Mouse (Mus musculus): Measurements from ENCODE around the gene Aqp8.
A peak's percentile ranks its signal among the peaks of the same experiment; 100 is the strongest.

Aqp8 gene

DNA sequence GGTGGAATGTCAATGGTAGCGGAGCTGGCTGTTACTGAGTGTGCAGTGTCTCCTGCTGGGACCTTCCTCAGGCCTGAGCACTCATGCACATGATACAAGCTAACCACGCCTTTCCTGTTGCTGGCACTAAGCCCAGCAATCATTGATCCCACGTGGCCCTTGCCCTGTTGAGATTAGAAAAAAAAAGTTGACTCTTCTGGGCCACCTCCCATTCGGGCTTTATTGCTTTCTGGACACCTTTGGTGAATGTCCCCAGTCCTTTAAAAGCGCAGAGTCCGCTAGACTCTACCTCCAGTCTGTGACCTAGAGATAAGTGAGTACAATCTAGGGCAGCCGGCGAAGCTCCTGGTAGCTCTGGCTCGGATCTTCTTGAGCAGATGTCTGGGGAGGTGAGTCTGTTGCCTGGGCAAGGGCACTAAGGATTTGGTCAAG lies at the start of gene Aqp8:
Gene Aqp8 (plus strand): TSS at position 222 of the 432 bp plus-strand sequence.
- DNase-seq = peak; percentile 27 to 45

DNA sequence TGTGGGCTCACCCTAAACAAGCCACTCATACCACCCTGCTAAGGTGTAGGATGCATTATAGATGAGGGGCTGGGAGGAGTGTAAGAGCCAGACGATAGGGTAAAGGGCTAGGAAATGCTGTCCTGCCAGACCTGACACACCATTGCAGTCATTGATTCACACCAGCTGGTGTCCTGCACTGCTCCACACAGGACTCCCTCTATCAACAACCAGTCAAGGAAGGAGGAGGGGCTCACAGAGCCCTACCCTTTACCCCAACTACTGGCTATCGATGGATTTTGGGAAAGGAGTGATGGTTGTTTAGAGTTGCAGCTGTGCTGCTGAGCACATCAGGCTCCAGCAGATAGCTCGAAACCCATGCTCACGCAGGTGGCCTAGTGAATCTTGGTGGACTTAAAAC lies 45.3 kb upstream of the Aqp8 start:
- no peak for DNase-seq

DNA sequence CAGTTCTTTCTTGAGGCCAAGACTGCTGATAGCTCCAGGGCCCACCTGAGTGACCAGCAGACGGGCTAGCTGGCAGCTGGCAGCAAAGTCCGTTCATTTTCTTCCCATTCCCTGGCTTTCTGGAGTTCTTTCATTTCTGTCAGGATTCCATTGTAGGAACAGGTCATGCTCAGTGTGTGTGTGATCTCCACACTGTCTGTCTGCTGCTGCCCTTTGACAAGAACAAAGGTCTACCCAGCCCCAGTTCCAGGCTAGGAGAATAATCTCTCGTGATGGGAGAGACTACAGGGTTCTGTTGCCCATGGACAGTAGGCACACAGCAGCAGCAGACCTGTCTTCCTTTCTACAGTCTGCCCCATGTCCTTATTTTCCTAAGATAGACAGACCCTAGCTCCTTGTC lies 44.4 kb upstream of the Aqp8 start:
- DNase-seq = no peak

DNA sequence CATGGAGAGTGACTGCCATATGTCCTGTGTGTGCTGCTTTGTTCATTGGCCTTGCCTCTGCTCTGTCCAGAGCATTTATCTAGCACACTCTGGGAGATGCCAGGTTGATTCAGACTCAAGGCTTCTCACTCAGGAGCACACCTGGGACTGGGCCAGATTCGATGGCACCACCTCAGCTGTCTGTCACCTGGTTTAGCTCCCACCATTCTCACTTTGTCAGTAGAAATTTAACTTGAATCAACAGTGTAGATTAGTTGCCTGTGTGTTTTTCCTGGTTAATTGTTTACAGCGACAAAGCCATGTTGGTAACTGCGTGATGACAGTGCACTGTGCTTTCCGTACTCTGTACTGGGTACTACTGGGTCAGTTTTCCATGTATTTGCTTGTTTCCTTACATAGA lies 42.1 kb upstream of the Aqp8 start:
- no peak for DNase-seq

DNA sequence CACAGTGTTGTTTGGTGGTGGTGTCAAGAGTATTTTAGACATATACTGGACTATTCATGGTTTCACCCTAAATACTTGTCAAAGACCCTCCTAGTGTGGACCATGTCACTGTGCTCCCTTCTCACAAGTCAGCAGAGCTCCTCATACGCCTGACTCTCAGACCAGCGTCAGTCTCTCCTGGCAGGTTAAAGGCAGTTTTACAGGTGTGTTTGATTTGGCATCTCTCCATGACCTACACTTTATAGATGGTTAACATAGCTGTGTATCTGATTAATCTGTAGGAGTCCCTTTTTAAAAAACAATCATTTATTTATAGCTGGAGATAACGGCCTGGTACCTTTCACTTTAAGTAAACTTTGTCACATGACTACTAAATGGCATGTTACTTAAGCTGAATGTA lies 40.1 kb upstream of the Aqp8 start:
- no peak for DNase-seq

DNA sequence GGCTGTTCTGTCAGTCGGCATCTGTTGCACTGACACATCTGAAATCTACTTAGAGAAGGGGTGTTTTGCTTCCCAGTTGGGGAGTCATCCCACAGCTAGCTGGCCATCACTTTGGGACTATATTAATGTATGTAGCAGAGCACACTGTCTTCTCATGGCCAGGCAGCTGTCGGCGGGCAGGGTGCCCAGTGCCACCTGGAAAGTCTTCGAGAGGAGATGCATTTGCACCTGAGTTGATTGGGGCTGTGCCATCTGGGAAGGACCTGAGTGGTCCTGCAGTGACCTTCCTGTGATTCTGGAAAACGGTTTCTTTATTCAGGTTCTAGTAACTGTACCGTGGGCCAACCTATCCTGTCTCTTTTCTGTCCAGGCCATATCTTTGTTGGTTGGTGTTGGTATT lies 37.8 kb upstream of the Aqp8 start:
- DNase-seq = peak in 1 of 2 experiments; percentile 58

DNA sequence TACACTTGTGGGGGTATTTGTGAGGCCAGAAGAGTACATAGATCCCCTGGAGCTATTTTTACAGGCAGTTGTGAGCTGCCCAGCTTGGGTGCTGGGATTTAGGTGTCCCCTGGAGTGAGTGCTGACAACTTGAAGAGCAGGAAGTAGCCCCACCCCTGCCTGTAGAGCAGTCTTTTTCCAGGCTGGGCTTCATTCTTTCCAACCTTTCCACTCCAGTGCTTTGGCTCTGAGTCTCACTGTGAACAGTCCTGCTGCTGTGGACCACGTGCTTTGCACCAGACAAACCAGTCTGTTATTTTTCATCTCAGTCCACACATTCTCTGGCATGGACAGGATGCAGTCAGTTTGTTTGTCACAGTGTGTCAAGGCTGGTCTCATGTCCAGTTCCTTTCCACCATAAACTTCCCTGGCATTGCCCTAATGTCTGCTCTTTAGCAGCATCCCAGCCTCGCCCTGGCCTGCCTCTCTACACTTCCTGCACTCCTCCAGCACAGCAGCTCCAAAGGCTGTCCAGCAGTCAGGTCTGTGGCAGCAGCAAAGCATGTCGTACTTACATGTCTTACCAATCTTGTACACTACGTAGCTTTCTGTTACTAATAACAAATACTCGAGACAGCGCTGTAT lies 36.8 kb upstream of the Aqp8 start:
- peak in 1 of 2 experiments; percentile 34 for DNase-seq

DNA sequence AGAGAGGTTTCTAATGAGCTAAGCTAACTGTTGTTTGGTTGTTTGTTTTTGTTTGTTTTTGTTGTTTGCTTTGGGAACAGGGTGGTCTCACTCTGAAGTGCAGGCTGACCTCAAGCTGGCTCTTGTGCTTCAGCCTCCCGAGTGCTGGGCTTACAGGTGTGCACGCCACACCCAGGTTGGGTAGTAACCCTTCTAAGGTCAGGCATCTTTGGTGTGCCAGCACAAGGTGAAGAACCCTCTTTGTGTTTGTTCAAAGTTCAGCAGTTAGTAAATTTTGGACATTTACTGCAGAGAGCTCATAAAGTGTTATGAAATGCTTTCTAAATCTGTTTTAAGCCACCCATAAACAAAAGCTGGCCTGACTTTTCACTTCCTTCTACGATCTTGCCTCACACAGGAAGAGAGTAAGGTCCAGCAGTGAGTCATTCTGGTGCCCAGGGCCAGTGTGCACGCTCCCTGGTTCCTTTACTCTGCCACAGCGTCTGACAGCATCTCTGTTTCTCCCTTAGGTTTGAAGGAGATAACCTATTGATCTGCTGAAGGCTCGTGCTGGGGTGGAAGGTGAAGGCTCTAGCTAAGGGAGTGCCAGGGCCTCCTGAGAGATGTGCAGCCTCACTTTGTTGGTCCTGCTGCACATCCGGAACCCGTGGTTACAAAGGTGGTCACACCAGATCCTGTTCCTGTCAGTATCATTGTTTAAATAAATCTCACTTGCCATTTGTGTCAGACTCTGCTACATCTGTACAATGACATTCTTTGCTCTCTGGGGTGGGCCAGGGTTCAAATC lies 32.3 kb upstream of the Aqp8 start:
- no peak for DNase-seq

DNA sequence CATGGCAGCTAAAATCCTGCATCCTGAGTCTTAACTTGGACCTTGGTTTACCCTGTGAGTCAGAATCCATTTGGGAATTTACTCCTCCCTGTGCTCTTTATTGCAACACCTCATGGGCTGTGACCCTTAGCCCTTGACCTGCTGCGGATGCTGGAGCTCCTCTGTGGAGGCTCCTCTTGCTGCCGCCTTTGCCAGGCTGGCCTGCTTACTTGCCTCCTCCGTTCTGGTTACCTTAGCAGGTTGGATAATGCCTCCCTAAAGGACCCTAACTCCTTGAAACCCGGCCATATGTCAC lies 31.7 kb upstream of the Aqp8 start:
- no peak for DNase-seq

DNA sequence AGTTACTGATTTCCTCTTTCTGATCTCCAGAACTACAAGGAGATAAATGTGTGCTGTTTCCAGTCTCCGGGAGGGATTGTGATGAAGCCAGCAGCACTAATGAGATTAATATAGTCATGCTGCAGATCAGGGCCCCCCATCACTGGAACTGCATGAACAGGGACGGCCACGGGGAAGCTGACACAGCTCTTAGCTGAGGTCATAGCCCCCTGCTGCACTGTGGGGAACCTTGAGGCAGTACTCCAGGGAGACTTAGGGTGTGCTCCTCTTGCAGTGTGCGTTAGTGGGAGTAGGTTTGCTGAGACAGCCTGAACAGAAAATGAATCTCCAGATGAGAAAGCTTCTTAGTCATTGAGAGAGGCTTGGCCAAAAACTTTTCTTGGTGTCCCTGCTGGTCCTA lies 30.9 kb upstream of the Aqp8 start:
- no peak for DNase-seq

DNA sequence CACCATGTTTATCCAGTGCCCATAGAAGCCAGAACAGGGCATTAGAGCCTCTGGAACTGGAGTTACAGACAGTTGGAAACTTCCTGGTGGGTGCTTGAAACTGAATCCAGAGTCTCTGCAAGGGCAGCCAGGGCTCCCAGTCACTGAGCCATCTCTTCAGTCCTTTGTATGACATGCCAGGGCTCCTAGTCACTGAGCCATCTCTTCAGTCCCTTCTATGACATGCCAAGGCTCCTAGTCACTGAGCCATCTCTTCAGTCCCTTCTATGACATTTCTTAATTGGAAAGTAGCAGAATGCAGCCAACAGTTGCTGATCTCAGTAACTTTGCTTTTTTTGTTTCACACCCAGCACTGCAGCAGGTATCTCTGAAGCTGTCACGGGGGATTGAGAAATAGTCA lies 20.0 kb upstream of the Aqp8 start:
- DNase-seq = no peak

DNA sequence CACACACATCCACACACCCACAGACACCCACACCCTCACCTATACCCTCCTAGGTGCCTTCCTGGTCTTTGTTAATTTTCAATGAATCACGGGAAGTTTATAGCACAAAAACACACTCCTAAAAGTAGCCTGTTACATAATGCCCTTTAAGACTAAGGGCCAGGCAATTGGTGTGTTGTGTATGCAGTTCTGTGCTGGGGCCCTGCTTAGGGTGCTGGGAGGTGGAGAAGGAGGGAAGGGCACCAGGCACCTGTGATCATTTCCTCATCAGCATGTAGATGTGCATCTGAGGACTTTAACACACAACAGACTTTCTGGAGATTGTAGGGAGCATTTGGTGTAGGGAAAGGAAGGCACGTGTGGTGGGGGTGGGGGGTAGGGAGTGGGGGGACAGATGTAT lies 13.3 kb upstream of the Aqp8 start:
- no peak for DNase-seq

DNA sequence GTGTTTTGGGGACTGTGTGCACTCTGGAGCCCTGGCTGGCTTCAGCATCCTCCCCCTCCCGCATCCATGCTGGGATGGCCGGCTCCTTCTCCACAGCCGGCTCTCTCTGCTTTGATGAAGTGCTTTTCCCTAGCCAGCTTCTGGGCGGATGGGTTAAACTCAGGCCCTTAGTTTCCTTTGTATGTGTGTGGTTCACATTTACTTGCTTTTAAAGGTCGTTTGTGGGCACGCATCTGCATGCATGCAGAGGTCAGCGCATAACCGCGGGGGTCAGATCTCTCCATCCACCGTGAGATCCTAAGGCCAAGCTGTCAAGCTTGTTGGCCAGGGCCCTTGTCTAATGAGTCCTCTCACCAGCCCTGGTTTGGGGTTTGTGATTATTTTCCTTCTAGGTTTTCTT lies 12.4 kb upstream of the Aqp8 start:
- DNase-seq = no peak

DNA sequence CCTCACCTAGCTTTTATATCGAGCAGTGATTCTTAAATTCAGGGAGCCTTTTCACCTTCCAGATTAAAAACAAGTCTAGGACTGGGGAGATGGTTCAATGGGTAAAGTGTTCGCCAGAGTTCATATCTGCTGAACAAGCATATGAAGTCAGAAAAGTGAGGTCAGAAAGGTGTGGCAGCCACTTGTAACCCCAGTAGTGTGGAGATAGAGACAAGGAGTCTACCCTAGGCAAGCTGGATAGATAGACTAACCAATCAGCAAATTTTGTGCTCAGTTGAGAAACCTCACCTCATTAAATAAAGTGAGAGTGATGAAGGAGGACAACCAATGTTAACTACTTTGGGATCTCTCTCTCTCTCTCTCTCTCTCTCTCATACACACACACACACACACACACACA lies 11.6 kb upstream of the Aqp8 start:
- no peak for DNase-seq

DNA sequence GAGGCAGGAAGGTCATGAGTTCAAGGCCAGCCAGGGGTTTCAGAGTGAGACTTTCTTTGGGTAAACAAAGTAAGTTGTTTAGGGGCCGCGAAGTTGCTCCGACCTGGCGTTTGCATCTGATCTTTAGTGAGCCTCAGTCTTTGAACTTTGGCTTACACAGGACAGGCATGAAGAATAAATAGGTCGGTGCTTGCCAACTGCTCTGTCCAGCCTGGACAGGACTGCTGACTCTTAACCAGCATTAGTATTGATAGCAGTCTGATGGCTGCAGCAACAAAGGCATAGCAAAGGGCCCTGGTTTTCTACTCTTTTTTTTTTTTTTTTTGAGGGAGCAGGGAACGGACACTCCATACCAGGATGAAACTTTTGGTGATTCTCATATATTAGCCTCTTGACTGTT lies 9.5 kb upstream of the Aqp8 start:
- DNase-seq = no peak

DNA sequence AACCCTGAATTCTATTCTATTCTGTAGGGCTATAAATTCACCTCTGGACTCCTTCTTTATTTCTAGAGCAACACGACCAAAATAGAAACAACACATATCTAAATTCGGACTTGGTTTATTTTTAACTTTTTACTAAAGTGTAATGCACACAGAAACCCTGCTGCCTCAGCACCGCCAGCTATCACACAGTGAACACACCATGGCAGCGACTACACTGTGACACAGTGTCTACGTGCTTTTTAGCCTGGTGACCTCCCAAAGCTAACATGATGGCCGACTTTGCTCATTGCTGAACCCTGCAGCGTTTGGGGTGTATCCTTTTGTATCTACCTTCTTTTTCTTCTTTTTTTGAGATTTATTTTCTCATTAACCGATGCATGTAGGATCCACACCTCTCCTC lies 9.0 kb upstream of the Aqp8 start:
- no peak for DNase-seq

DNA sequence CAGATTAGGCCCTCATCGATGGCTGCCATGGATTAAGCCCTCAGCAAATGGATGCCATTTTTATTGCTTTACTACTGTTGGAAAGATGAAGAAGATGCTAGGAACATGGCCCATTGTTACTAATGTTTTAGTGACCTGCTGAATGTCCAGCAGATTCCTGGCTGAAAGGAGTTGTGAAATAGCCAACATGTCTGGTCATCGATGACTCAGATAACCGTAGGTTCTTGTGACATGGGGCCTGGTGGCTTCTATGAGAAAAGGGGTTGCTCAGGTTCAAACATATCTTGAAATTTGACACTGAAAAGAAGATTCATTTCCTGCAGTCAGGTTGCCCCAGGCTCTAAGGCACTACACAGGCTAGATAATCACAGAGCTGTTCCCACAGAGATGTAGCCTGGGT lies 7.0 kb upstream of the Aqp8 start:
- no peak for DNase-seq

DNA sequence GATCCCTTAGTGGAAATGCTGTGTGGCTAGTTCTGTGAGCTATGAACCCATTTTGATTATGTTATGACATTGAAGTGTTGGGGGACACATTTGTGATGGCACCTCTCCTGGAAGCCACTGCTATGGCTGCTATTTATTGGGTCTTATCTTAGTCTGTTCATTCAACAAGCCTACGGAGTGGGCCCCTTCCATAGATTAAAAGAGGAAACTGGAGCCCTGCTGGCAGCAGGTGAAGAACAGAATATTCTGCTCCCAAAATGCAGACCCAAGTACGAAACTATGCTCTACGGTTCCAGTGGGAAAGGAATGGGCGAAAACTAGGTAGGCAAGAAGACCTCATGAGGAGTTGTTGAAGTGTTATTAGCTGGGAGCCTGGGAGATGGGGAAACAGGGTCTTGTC lies 3.8 kb upstream of the Aqp8 start:
- no peak for DNase-seq

DNA sequence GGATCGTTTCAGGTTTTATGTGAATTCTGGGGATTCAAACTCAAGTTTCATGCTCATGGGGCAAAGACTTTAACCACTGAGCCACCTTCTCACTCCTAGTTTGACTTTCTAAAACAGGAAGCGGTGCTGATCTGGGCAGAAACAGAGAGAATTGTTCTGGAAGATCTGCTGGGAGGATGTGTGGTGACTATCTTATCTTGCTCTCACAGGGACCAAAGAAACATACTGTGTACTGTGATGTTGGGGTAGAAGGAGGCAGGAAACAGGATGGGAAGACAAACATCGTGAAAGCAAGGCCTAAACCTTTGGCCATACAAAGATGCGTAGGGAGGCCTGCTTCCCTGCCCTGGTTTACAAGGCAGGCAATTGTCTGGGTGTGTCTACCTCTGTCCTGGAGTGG lies 2.8 kb upstream of the Aqp8 start:
- no peak for DNase-seq

DNA sequence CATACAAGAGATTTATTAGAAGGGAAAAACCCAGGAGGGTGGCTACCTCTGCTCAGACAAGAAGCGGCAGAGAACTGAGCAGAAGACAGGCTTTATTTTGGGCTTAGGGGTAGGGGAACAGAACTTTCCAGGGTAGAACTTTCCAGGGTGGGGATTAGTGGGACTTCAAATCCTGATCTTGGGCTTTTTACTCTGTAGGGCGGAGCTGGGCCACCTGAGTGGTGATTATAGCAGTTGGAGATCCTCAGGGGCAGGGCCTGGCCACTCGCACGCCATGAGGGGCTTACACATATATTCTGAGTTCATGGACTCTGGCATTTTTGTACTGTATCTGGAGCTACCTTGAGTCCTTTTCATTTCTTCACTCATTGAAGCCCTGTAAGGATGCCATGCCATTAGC lies 775 bp upstream of the Aqp8 start:
- DNase-seq = no peak

DNA sequence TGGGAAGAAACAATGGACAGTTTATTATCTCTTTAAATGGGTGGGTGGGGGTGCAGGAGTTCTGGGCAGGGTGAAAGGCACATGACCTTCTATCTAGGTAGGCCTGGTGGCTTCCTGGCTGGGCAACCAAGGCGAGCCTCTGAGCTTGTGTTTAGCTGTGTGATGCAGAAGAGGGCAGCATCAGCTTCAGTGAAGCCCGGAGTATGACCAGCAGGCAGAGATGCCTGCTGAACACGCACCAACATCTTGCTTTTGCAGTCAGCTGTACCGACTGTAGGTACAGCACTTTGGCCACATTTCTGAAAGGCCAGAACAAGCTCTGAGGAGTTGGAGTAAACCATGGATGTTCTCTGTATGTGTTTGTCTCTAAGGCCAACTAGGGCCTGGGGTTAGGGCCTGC lies 1.5 kb downstream of the Aqp8 start:
- no peak for DNase-seq

DNA sequence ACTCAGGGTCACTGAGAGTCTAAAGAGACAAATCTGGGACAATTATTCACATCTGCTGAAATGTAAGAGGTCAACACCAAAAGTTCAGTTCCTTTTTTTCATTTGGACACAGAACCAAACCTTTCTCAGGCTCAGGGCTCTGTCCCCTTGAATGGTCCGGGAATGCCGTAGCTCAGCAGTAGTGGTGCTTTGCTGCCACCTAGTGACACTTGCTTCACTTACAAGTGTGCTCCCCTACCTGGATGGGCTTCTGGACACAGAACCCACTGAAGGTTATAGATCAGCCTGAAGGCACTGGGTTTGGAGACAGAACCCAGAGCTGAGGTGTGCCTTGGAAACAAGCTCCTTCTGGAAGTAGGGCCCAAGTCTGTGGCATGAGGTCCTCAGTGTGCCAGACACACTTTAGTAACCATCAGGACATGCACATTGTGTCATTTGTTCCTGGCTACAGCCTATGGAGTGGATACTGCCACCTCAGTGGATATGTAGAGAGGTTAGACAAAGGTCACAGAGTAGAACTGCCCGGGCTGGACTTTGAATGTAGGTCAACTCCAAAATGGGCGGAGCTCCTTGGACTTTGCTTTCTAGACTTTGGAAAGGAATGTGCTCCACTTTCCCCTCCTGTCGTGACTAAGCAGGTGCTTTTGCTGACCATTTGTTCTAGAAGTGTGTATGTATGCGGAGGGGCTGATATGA lies 3.7 kb downstream of the Aqp8 start:
- DNase-seq = peak; percentile 78 to 90

DNA sequence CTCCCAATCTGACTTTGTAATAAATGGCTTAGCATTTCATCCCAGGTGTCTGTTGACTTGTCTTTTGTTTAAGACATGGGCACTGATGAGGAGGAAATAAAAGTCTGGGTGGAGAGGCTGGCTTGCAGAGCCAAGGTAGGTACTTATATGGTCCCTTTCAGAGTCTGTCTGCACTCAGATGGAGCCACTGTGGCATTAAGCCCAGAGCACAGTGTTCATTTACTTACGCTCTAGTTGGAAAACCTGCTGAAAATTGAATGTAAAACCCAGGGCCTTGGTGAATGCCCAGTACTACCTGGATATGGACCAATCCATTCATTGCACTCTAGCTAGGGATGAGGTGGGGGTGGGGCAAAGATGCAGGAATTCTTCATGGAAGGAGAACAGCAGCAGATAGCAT lies 5.9 kb downstream of the Aqp8 start:
- DNase-seq = peak; percentile 60 to 71

DNA sequence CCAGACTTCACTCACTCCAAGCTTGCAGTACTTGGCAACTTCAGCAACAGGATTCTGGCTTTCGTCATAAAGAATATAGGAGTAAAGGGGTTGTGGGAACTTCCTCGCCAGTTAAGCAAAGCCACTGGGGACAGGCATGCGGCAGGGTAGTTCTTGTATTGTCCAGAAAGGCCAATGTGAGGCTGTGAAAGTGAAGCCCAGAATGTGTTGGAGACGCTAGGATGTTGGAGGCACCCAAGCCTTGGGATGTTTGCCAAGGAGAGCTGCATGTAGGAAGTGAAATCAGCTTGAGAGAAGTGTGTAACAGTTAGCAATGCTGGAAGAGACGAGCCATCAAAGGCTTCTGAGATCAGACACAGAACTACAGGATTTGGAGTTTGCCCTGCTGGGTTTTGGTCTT lies 25.6 kb downstream of the Aqp8 start:
- DNase-seq = peak in 1 of 2 experiments; percentile 27

All from cerebellum, postnatal 25 days (tissue).